Mouse (Mus musculus) spleen, adult 2 months (tissue): ENCODE results near the gene Mybpc3.

Experiments used
- CTCF ChIP-seq: fragments of 200-500 bp; IDR thresholded peaks from 2 replicates; pipeline ENCODE4 v1.5.1; 2011; ENCODE audit warnings: mild to moderate bottlenecking, inconsistent platforms; ENCODE audit not compliant: insufficient read depth, insufficient read length, insufficient replicate concordance; ENCODE audit errors: extremely low read depth
- POLR2A ChIP-seq: fragments of 200-500 bp; IDR thresholded peaks from 2 replicates; pipeline ENCODE4 v1.6.1; 2011; ENCODE audit warnings: low read depth, low read length, inconsistent platforms

DNA sequence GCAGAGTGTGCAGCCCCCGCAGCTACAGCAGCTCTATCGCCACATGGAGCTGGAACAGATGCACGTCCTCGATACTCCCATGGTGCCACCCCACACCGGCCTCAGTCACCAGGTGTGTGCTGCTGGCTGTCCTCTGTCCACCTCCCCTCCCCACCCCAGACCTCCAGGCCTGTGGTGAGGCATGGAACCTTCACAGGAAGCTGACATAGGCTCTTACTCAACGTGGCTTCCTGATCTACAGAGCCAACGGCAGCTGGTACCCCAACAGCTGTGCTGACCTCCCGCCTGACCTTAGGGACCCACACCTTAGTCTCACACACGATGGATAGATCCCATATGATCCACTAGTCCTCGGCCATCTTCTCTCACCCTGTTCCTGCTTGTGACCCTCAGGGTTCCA is 4.6 kb upstream of the Mybpc3 start:
- TF ChIP-seq POLR2A (no peak), CTCF (no peak)
